Mouse (Mus musculus) hindbrain, embryonic 12.5 days (tissue): ENCODE data around the gene Olig2. TPM values are rescaled to one million over a fixed set of nuclear protein-coding genes. Genes with fewer than 3 reads are reported as not detected.

ENCODE experiments used
- ATAC-seq: fragments of 200-750 bp; cut with Nextera tagmentation; 2 replicates; pipeline ENCODE4 v1.8.0; 2017; ENCODE audit warnings: moderate TSS enrichment; ENCODE audit not compliant: low FRiP score
- H3K27ac ChIP-seq: fragments of 300-500 bp; sonication (generic); 2 replicates; pipeline ENCODE4 v1.5.1; 2016; ENCODE audit warnings: mild to moderate bottlenecking
- H3K27me3 ChIP-seq: fragments of 300-500 bp; sonication (generic); 2 replicates; pipeline ENCODE4 v1.6.1; 2016; ENCODE audit warnings: mild to moderate bottlenecking
- H3K36me3 ChIP-seq: fragments of 300-500 bp; sonication (generic); 2 replicates; pipeline ENCODE4 v1.6.1; 2016; ENCODE audit warnings: mild to moderate bottlenecking
- H3K4me1 ChIP-seq: fragments of 300-500 bp; sonication (generic); 2 replicates; pipeline ENCODE4 v1.6.1; 2016
- H3K4me2 ChIP-seq: fragments of 300-500 bp; sonication (generic); replicated peaks from 2 replicates; pipeline ENCODE4 v1.6.1; 2016; ENCODE audit warnings: mild to moderate bottlenecking
- H3K4me3 ChIP-seq: fragments of 300-500 bp; sonication (generic); 2 replicates; pipeline ENCODE4 v1.5.1; 2016; ENCODE audit warnings: mild to moderate bottlenecking
- H3K9ac ChIP-seq: fragments of 300-500 bp; sonication (generic); 2 replicates; pipeline ENCODE4 v1.6.1; 2016; ENCODE audit warnings: mild to moderate bottlenecking, moderate library complexity
- H3K9me3 ChIP-seq: fragments of 300-500 bp; sonication (generic); replicated peaks from 2 replicates; pipeline ENCODE4 v1.6.1; 2016; ENCODE audit warnings: mild to moderate bottlenecking
- WGBS: fragments of 180-500 bp; shearing (Covaris S2); methylation state at CpG from one replicate; pipeline ENCODE4 v1.1.7; 2016; 5-methylcytosine and 5-hydroxymethylcytosine counted together
- polyA plus RNA-seq: library from polyadenylated mRNA; unstranded; fragments of >200 nt; fragmentation: Nextera tagmentation; extraction: Ambion mirVana; gene quantifications from 2 replicates; pipeline ENCODE4 v1.2.1, GENCODE M21; 2016

Gene Olig2
- polyA plus RNA-seq, 1 experiment from 2014 or later = 3.4 TPM

- Histone ChIP-seq H3K4me1 (0 out of 2 replicates have a peak, but pooled peaks cover 5% of the 10 kb centered on the region), H3K9me3 (no peaks in the 10 kb centered on the region), H3K27me3 (peaks cover 100% of the 10 kb centered on the region), H3K4me2 (no peak overlapping the region), H3K4me3 (no peak overlapping the region), H3K9ac (no peak overlapping the region), H3K27ac (no peak overlapping the region), H3K36me3 (no peaks in the 10 kb centered on the region)
- no peak for ATAC-seq
- WGBS = 35% methylated on average over 12 of the region's 12 CpGs
Measured at GRCm38 (mm10) chr16:91262467-91263220, 37.4 kb downstream of the Olig2 start.

GRCm38 (mm10) chr16:91265972-91266371 lies 40.7 kb downstream of the Olig2 start:
- Histone ChIP-seq H3K27me3 (peaks cover 100% of the 10 kb centered on the region), H3K4me2 (no peak overlapping the region), H3K9ac (no peak overlapping the region), H3K9me3 (no peaks in the 10 kb centered on the region), H3K36me3 (no peaks in the 10 kb centered on the region), H3K4me1 (peaks cover 19% of the 10 kb centered on the region), H3K27ac (no peak overlapping the region), H3K4me3 (no peak overlapping the region)
- 78% methylated on average over 6 of the region's 6 CpGs for WGBS
- no peak for ATAC-seq

DNA sequence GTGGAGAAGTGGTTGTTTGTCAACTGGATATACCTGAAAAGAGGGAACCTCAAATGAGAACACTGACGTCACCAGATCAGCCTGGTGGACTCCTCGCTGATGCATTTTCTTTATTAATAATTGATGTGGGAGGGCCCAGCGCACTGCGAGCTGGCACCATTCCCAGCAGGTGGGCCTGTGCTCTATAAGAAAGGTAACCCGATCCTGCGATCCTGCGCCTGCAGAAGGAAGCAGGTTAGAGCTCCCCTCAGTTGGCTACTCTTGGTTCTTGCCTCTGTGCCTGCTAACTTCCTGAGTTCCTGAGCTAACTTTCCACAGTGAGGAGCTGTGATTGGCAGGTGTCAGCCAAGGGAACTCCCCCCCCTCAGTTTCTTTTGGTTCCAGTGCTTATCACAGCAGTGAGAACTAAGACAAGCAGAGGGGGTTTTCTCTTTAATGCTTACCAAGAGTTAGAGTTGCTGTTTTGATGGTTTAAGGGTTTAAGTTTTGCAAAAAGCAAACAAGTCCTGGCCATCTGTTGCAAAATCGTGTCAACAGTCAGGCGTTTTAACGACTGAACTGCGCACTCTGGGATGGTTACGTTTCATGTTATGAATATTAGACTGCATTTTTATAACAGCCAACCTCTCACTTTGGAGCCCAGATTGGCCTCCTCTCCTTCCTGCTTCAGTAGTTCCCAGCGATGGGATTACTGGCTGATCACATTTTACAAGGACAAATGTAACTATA lies 43.6 kb downstream of the Olig2 start:
- no peak for ATAC-seq
- Histone ChIP-seq H3K4me3 (peak overlapping the region; percentile 43), H3K27ac (no peak overlapping the region), H3K9me3 (no peaks in the 10 kb centered on the region), H3K27me3 (peaks cover 100% of the 10 kb centered on the region), H3K4me1 (peaks cover 19% of the 10 kb centered on the region), H3K4me2 (peak overlapping the region; percentile 76), H3K36me3 (no peaks in the 10 kb centered on the region), H3K9ac (no peak overlapping the region)
- 7% methylated on average over 13 of the region's 13 CpGs for WGBS

DNA sequence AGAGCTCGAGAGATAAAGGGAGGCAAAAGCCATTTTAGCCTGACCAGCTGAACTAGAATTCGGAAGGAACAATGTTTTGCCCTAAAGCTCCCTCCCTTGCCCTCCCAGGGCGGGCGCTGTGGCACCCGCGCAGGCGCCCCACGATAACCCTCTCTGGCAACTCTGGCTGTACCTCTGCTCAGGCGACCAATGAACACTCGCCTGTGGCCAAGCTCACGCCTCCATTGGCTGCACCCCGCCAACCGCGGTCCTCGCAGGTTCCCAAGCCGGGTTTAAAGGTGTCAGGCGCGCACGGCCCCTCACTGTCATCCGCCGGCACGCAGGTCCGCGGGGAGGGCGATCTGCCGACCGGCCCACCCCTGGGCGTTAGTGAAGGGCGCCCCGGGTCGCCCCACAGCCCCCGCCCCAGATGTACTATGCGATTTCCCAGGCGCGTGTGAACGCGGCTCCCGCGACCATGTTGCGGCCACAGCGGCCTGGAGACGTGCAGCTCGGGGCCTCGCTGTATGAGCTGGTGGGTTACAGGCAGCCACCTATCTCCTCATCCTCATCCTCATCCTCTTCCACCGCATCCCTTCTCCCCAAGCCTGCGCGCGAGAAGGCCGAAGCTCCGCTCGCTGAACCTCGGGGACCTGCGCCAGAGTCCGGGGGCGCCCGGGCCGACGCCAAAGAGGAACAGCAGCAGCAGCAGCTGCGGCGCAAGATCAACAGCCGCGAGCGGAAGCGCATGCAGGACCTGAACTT lies 44.4 kb downstream of the Olig2 start, which contains the start of gene Olig1:
Gene Olig1, plus strand, starts transcription at position 305 of the 744 bp plus-strand sequence.
- WGBS = under 1% methylated on average over 64 of the region's 64 CpGs

DNA sequence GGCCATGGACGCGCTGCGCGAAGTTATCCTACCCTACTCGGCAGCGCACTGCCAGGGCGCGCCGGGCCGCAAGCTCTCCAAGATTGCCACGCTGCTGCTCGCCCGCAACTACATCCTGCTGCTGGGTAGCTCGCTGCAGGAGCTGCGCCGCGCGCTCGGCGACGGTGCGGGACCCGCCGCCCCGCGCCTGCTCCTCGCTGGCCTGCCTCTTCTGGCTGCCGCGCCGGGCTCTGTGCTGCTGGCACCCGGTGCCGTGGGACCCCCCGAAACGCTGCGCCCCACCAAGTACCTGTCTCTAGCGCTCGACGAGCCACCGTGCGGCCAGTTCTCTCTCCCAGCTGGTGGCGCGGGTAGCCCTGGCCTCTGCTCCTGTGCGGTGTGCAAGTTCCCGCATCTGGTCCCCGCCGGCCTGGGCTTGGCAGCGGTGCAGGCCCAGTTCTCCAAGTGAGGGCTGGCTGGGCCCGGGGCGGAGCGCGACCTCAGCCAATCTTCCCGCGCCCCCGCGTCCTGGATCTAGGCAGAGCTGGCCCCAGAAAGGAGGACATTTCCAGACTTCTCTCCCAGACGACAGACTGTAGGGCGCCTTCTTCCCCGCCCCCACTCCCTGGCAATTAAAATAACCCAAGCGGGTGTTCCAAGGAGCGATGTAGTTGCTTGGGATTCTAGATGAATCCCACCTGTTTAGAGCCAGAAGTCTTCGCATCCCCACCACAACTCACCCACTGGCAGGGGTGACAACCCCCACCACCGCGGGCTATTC lies 45.1 kb downstream of the Olig2 start:
- Histone ChIP-seq H3K9ac (no peak overlapping the region), H3K4me1 (peaks cover 19% of the 10 kb centered on the region), H3K27me3 (peaks cover 100% of the 10 kb centered on the region), H3K36me3 (no peaks in the 10 kb centered on the region), H3K4me2 (peak overlapping the region; percentile 76), H3K4me3 (peak overlapping the region; percentile 43), H3K27ac (no peak overlapping the region), H3K9me3 (no peaks in the 10 kb centered on the region)
- ATAC-seq = no peak
- WGBS = under 1% methylated on average over 63 of the region's 63 CpGs

More for the DNA sequence above, 44.4 kb downstream of the Olig2 start, which contains the start of gene Olig1:
- Histone ChIP-seq H3K4me2 (peak within 1 kb of the TSS; percentile 76), H3K9ac (peak within 1 kb of the TSS; percentile 35; the same call in 1 of the 2 replicates), H3K27ac (no peak within 1 kb of the TSS), H3K36me3 (no peaks in the 10 kb centered on the region), H3K9me3 (no peaks in the 10 kb centered on the region), H3K4me3 (peak within 1 kb of the TSS; percentile 43), H3K27me3 (peaks cover 100% of the 10 kb centered on the region), H3K4me1 (peaks cover 19% of the 10 kb centered on the region)
- ATAC-seq = peak; percentile 90

GRCm38 (mm10) chr16:91270982-91271549 lies 45.8 kb downstream of the Olig2 start:
- ATAC-seq = no peak
- Histone ChIP-seq H3K27me3 (peaks cover 100% of the 10 kb centered on the region), H3K4me2 (peak overlapping the region; percentile 76), H3K4me1 (peaks cover 17% of the 10 kb centered on the region), H3K27ac (no peak overlapping the region), H3K9ac (no peak overlapping the region), H3K36me3 (no peaks in the 10 kb centered on the region), H3K9me3 (no peaks in the 10 kb centered on the region), H3K4me3 (peak overlapping the region; percentile 43; the same call in 1 of the 2 replicates)
- 1% methylated on average over 29 of the region's 29 CpGs for WGBS

DNA sequence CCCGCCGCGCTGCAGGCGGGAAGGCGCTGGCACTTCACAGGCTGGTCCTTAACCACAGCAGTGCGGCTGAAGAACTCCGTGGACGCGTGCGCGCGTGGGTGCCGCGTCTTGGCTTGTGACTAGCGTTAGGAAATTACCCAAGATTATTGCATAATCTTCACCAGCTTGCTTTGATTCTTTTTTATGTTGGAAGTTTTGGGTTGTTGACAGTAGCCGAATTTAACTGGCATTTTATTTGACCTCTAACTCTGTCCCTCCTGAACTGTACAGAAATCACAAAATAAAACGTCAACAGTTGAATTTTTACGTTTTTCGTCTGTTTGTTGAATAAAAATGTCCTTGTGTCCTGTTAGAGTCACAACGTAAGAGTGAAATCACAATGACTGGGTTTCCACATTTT lies 46.4 kb downstream of the Olig2 start:
- H3K4me2 ChIP-seq = no peak overlapping the region
- no peaks in the 10 kb centered on the region for H3K9me3 ChIP-seq
- no peaks in the 10 kb centered on the region for H3K36me3 ChIP-seq
- H3K4me1 ChIP-seq = peaks cover 17% of the 10 kb centered on the region
- no peak for ATAC-seq
- no peak overlapping the region for H3K27ac ChIP-seq
- peaks cover 100% of the 10 kb centered on the region for H3K27me3 ChIP-seq
- H3K9ac ChIP-seq = no peak overlapping the region
- no peak overlapping the region for H3K4me3 ChIP-seq
- WGBS = 3% methylated on average over 20 of the region's 20 CpGs

Other genes starting within 250 kb of the Olig2 start
- gene Synj1, start 214.1 kb upstream of the Olig2 start, polyA plus RNA-seq = 33.9 and 35.7 TPM in 2 replicates
- gene Paxbp1, start 180.9 kb upstream of the Olig2 start, polyA plus RNA-seq = 104 and 113 TPM in 2 replicates
- 0.16 and 1.1 TPM in 2 replicates for gene 4932438H23Rik, start 130.3 kb upstream of the Olig2 start, polyA plus RNA-seq
- gene Olig1, start 44.3 kb downstream of the Olig2 start, polyA plus RNA-seq = 2.7 and 5.2 TPM in 2 replicates
- gene Ifnar2, start 147.3 kb downstream of the Olig2 start, polyA plus RNA-seq = 34.0 and 34.1 TPM in 2 replicates
- gene Gm21970, start 166.3 kb downstream of the Olig2 start, polyA plus RNA-seq = not detected in 2 replicates
- gene Il10rb, start 180.7 kb downstream of the Olig2 start, polyA plus RNA-seq = 8.5 and 10.1 TPM in 2 replicates